Mouse (Mus musculus) neural tube, embryonic 11.5 days (tissue): ENCODE measurements around the gene Gnpnat1. TPM values are rescaled to one million over a fixed set of nuclear protein-coding genes. Genes with fewer than 3 reads are reported as not detected.
A peak's percentile ranks its signal among the peaks of the same experiment; 100 is the strongest.
"Not testable (repeated sequence)": the region's sequence is repeated elsewhere in the genome, so short reads cannot be mapped to it uniquely, and the experiment has no call there.

Source experiments
- ATAC-seq: fragments of 200-750 bp; cut with Nextera tagmentation; 2 replicates; pipeline ENCODE4 v1.8.0; 2017; ENCODE audit warnings: moderate number of reproducible peaks, mild to moderate bottlenecking, moderate TSS enrichment, moderate library complexity; ENCODE audit not compliant: insufficient read depth, low FRiP score, low TSS enrichment
- DNase-seq: peaks from one replicate; pipeline ENCODE4 v3.0.0-alpha.2; 2015; ENCODE audit warnings: low spot score
- H3K27ac ChIP-seq: fragments of 300-500 bp; sonication (generic); 2 replicates; pipeline ENCODE4 v1.5.1; 2014; ENCODE audit warnings: low read depth, mild to moderate bottlenecking, low read length
- H3K27me3 ChIP-seq: fragments of 300-500 bp; sonication (generic); 2 replicates; pipeline ENCODE4 v1.6.1; 2014; ENCODE audit warnings: mild to moderate bottlenecking, low read length, mixed read lengths; ENCODE audit not compliant: control insufficient read depth, insufficient read depth
- H3K36me3 ChIP-seq: fragments of 300-500 bp; sonication (generic); 2 replicates; pipeline ENCODE4 v1.6.1; 2014; ENCODE audit warnings: mild to moderate bottlenecking, low read length, moderate library complexity, mixed read lengths; ENCODE audit not compliant: control insufficient read depth, insufficient read depth
- H3K4me1 ChIP-seq: fragments of 300-500 bp; sonication (generic); 2 replicates; pipeline ENCODE4 v1.6.1; 2014; ENCODE audit warnings: low read length, mixed read lengths; ENCODE audit not compliant: control insufficient read depth, insufficient read depth
- H3K4me2 ChIP-seq: fragments of 300-500 bp; sonication (generic); 2 replicates; pipeline ENCODE4 v1.6.1; 2014; ENCODE audit warnings: low read depth, mild to moderate bottlenecking, moderate library complexity
- H3K4me3 ChIP-seq: fragments of 300-500 bp; sonication (generic); 2 replicates; pipeline ENCODE4 v1.5.1; 2014; ENCODE audit warnings: low read depth, low read length
- H3K9ac ChIP-seq: fragments of 300-500 bp; sonication (generic); 2 replicates; pipeline ENCODE4 v1.6.1; 2014; ENCODE audit warnings: mild to moderate bottlenecking, low read length
- H3K9me3 ChIP-seq: fragments of 300-500 bp; sonication (generic); 2 replicates; pipeline ENCODE4 v1.6.1; 2016; ENCODE audit warnings: low read length; ENCODE audit not compliant: control insufficient read depth
- WGBS: fragments of 180-500 bp; shearing (Covaris S2); extraction: QIAGEN DNeasy Blood & Tissue Kit; methylation state at CpG from one replicate; pipeline ENCODE4 v1.1.7; 2014; 5-methylcytosine and 5-hydroxymethylcytosine counted together
- polyA plus RNA-seq: library from polyadenylated mRNA; unstranded; fragments of >200 nt; fragmentation: Nextera tagmentation; extraction: Ambion mirVana; gene quantifications from 2 replicates; pipeline ENCODE4 v1.2.1, GENCODE M21; 2014

Gnpnat1 gene
- 39.7 and 40.3 TPM in 2 replicates for polyA plus RNA-seq

- not testable (repeated sequence) for H3K4me1 ChIP-seq, H3K9me3 ChIP-seq, H3K9ac ChIP-seq, H3K27me3 ChIP-seq, H3K36me3 ChIP-seq, H3K4me2 ChIP-seq, ATAC-seq, H3K27ac ChIP-seq, DNase-seq, H3K4me3 ChIP-seq
- 84% methylated on average over 1 of the region's 3 CpGs for WGBS
Observed at GRCm38 (mm10) chr14:45404813-45405212, at the start of gene Gnpnat1. Gene Gnpnat1 (minus strand): TSS chr14:45404913.

GRCm38 (mm10) chr14:45453538-45454233 is 49.0 kb upstream of the Gnpnat1 start:
- WGBS = 75% methylated on average over 5 of the region's 5 CpGs

GRCm38 (mm10) chr14:45452861-45453512 is 48.3 kb upstream of the Gnpnat1 start:
- Histone ChIP-seq H3K4me3 (no peak overlapping the region), H3K27me3 (no peaks in the 10 kb centered on the region), H3K4me2 (no peak overlapping the region), H3K4me1 (peaks cover 10% of the 10 kb centered on the region), H3K27ac (0 out of 2 replicates have a peak overlapping the region, but pooled peaks have one; percentile 8), H3K9me3 (no peaks in the 10 kb centered on the region), H3K36me3 (no peaks in the 10 kb centered on the region), H3K9ac (no peak overlapping the region)
- no peak for DNase-seq
- no peak for ATAC-seq
- WGBS = 33% methylated on average over 11 of the region's 11 CpGs

More at GRCm38 (mm10) chr14:45453538-45454233, 49.0 kb upstream of the Gnpnat1 start:
- H3K27ac ChIP-seq = no peak overlapping the region
- H3K36me3 ChIP-seq = no peaks in the 10 kb centered on the region
- no peaks in the 10 kb centered on the region for H3K9me3 ChIP-seq
- no peak for DNase-seq
- no peak overlapping the region for H3K4me2 ChIP-seq
- no peaks in the 10 kb centered on the region for H3K27me3 ChIP-seq
- H3K9ac ChIP-seq = no peak overlapping the region
- H3K4me3 ChIP-seq = no peak overlapping the region
- no peak for ATAC-seq
- H3K4me1 ChIP-seq = peaks cover 10% of the 10 kb centered on the region

GRCm38 (mm10) chr14:45452148-45452547 is 47.4 kb upstream of the Gnpnat1 start:
- no peak overlapping the region for H3K9ac ChIP-seq
- no peaks in the 10 kb centered on the region for H3K27me3 ChIP-seq
- DNase-seq (no peak), ATAC-seq (no peak)
- H3K9me3 ChIP-seq = no peaks in the 10 kb centered on the region
- no peaks in the 10 kb centered on the region for H3K36me3 ChIP-seq
- no peak overlapping the region for H3K4me2 ChIP-seq
- no peak overlapping the region for H3K4me3 ChIP-seq
- H3K4me1 ChIP-seq = peaks cover 10% of the 10 kb centered on the region
- WGBS = 54% methylated on average over 4 of the region's 4 CpGs
- no peak overlapping the region for H3K27ac ChIP-seq

GRCm38 (mm10) chr14:45451090-45451489 is 46.4 kb upstream of the Gnpnat1 start:
- no peaks in the 10 kb centered on the region for H3K36me3 ChIP-seq
- 27% methylated on average over 2 of the region's 2 CpGs for WGBS
- no peaks in the 10 kb centered on the region for H3K27me3 ChIP-seq
- no peak overlapping the region for H3K4me3 ChIP-seq
- no peak overlapping the region for H3K9ac ChIP-seq
- no peak overlapping the region for H3K27ac ChIP-seq
- peaks cover 10% of the 10 kb centered on the region for H3K4me1 ChIP-seq
- DNase-seq (no peak), ATAC-seq (no peak)
- H3K4me2 ChIP-seq = no peak overlapping the region
- H3K9me3 ChIP-seq = no peaks in the 10 kb centered on the region

GRCm38 (mm10) chr14:45446777-45447176 is 42.1 kb upstream of the Gnpnat1 start:
- Histone ChIP-seq H3K36me3 (no peaks in the 10 kb centered on the region), H3K9ac (no peak overlapping the region), H3K4me3 (no peak overlapping the region), H3K27me3 (no peaks in the 10 kb centered on the region), H3K4me1 (no peaks in the 10 kb centered on the region), H3K9me3 (no peaks in the 10 kb centered on the region), H3K27ac (no peak overlapping the region), H3K4me2 (no peak overlapping the region)
- DNase-seq = no peak
- 67% methylated on average over 3 of the region's 3 CpGs for WGBS
- no peak for ATAC-seq

- H3K36me3 ChIP-seq = no peaks in the 10 kb centered on the region
- H3K4me3 ChIP-seq = no peak overlapping the region
- DNase-seq (no peak), ATAC-seq (no peak)
- H3K9ac ChIP-seq = no peak overlapping the region
- no peak overlapping the region for H3K27ac ChIP-seq
- no peak overlapping the region for H3K4me2 ChIP-seq
- no peaks in the 10 kb centered on the region for H3K27me3 ChIP-seq
- WGBS = 63% methylated on average over 12 of the region's 12 CpGs
- H3K9me3 ChIP-seq = no peaks in the 10 kb centered on the region
- no peaks in the 10 kb centered on the region for H3K4me1 ChIP-seq
Observed at GRCm38 (mm10) chr14:45445445-45445844, 40.7 kb upstream of the Gnpnat1 start.

GRCm38 (mm10) chr14:45444870-45445269 is 40.2 kb upstream of the Gnpnat1 start:
- Histone ChIP-seq H3K9me3 (no peaks in the 10 kb centered on the region), H3K9ac (no peak overlapping the region), H3K27ac (no peak overlapping the region), H3K4me2 (no peak overlapping the region), H3K36me3 (no peaks in the 10 kb centered on the region), H3K4me3 (no peak overlapping the region), H3K27me3 (no peaks in the 10 kb centered on the region), H3K4me1 (no peaks in the 10 kb centered on the region)
- 51% methylated on average over 7 of the region's 7 CpGs for WGBS
- no peak for DNase-seq
- no peak for ATAC-seq
